Mouse (Mus musculus) embryonic facial prominence, embryonic 15.5 days (tissue): ENCODE data around the gene Vps11. TPM values are rescaled to one million over a fixed set of nuclear protein-coding genes. Genes with fewer than 3 reads are reported as not detected.
"Not testable (repeated sequence)": the region's sequence is repeated elsewhere in the genome, so short reads cannot be mapped to it uniquely, and the experiment has no call there.

Experiments used
- ATAC-seq: fragments of 200-750 bp; cut with Nextera tagmentation; 2 replicates; pipeline ENCODE4 v1.8.0; 2017; ENCODE audit warnings: low read depth, moderate TSS enrichment; ENCODE audit not compliant: insufficient number of reproducible peaks, low FRiP score, low TSS enrichment
- H3K27ac ChIP-seq: fragments of 300-500 bp; sonication (generic); replicated peaks from 2 replicates; pipeline ENCODE4 v1.5.1; 2015; ENCODE audit warnings: mild to moderate bottlenecking, inconsistent platforms
- H3K27me3 ChIP-seq: fragments of 300-500 bp; sonication (generic); 2 replicates; pipeline ENCODE4 v1.6.1; 2015; ENCODE audit warnings: inconsistent platforms
- H3K36me3 ChIP-seq: fragments of 300-500 bp; sonication (generic); 2 replicates; pipeline ENCODE4 v1.6.1; 2015; ENCODE audit warnings: mild to moderate bottlenecking, inconsistent platforms
- H3K4me1 ChIP-seq: fragments of 300-500 bp; sonication (generic); 2 replicates; pipeline ENCODE4 v1.6.1; 2015; ENCODE audit warnings: inconsistent platforms
- H3K4me2 ChIP-seq: fragments of 300-500 bp; sonication (generic); replicated peaks from 2 replicates; pipeline ENCODE4 v1.6.1; 2015; ENCODE audit warnings: mild to moderate bottlenecking, inconsistent platforms
- H3K4me3 ChIP-seq: fragments of 300-500 bp; sonication (generic); replicated peaks from 2 replicates; pipeline ENCODE4 v1.5.1; 2015; ENCODE audit warnings: mild to moderate bottlenecking, inconsistent platforms
- H3K9ac ChIP-seq: fragments of 300-500 bp; sonication (generic); 2 replicates; pipeline ENCODE4 v1.6.1; 2015; ENCODE audit warnings: inconsistent platforms
- H3K9me3 ChIP-seq: fragments of 300-500 bp; sonication (generic); replicated peaks from 2 replicates; pipeline ENCODE4 v1.6.1; 2016; ENCODE audit warnings: inconsistent platforms
- WGBS: fragments of 180-500 bp; shearing (Covaris S2); methylation state at CpG from one replicate; pipeline ENCODE4 v1.1.7; 2015; 5-methylcytosine and 5-hydroxymethylcytosine counted together
- polyA plus RNA-seq: library from polyadenylated mRNA; unstranded; fragments of >200 nt; fragmentation: Nextera tagmentation; extraction: Ambion mirVana; gene quantifications from 2 replicates; pipeline ENCODE4 v1.2.1, GENCODE M21; 2015

The Vps11 gene
- polyA plus RNA-seq, 1 experiment from 2014 or later = 30.3 TPM

DNA sequence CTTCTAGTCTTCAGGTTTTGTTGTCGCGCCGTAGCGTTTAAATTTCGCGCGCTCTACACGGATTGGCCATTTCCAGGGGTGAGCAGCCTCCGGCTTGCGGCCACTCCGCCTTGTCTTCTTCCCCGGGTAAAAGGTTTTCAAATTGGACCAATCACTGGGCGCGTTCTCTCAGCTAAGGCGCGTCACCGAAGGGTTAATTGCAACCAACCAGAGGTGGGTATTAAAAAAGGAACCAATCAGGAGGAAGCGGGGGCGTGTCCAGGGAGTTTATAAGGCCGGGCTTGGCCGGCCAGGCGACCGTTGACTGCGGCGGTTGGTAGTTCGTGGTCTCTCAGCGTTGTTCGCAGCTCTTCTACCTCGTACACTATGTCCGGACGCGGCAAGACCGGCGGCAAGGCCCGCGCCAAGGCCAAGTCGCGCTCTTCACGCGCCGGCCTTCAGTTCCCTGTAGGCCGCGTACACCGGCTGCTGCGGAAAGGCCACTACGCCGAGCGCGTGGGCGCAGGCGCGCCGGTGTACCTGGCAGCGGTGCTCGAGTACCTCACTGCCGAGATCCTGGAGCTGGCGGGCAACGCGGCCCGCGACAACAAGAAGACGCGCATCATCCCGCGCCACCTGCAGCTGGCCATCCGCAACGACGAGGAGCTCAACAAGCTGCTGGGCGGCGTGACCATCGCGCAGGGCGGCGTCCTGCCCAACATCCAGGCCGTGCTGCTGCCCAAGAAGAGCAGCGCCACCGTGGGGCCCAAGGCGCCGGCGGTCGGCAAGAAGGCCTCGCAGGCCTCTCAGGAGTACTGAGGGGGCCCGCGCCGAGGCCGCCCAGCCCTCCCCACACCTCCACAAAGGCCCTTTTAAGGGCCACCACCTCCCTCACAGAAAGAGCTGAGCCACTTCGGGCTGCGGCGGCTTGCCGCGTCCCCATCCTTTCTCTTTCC lies 26.8 kb downstream of the Vps11 start, which contains the start of gene H2afx:
Gene H2afx, plus strand, starts transcription at position 299 of the 935 bp plus-strand sequence.
- Histone ChIP-seq H3K27ac (peak within 1 kb of the TSS; percentile 96), H3K9me3 (no peaks in the 10 kb centered on the region), H3K27me3 (no peaks in the 10 kb centered on the region), H3K4me1 (peaks cover 25% of the 10 kb centered on the region), H3K36me3 (peaks cover 64% of the 10 kb centered on the region), H3K4me2 (peak within 1 kb of the TSS; percentile 76), H3K9ac (peak within 1 kb of the TSS; percentile 79), H3K4me3 (peak within 1 kb of the TSS; percentile 72)
- WGBS = under 1% methylated on average over 91 of the region's 91 CpGs
- ATAC-seq = peak; percentile 95

DNA sequence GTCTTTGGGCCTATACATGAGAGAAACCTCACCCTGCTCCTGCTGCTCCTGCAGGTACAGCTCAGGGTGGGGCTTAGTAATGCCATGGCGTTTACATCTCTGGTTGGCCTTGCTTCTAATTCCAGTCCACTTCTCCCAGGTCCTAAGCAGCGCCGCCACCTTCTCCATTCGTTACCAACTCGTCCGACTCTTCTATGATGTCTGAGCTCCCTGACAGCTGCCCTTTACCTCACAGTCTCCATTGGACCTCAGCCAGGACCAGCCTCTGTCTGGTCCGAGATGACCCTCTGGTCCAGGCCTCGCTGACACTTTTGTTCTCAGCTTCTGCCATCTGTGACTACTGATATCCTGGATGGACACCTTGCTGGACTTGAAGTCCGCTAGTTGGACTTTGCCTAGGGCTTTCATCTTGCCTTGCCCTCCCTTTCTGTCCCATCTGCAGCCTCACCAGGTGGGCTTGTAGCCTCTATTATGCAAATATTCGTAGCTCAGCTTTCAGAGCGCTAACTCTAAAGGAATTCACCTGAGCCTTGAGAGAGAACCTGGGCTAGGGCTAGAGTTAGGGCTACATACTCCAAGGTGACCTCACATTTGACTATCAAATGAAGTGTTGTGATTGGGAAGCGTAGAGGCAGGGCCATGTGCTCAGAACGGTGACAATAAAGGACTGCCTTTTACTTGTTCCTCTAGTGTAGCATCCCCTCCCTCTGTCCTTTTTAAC lies 28.4 kb downstream of the Vps11 start:
- WGBS = 95% methylated on average over 13 of the region's 13 CpGs

DNA sequence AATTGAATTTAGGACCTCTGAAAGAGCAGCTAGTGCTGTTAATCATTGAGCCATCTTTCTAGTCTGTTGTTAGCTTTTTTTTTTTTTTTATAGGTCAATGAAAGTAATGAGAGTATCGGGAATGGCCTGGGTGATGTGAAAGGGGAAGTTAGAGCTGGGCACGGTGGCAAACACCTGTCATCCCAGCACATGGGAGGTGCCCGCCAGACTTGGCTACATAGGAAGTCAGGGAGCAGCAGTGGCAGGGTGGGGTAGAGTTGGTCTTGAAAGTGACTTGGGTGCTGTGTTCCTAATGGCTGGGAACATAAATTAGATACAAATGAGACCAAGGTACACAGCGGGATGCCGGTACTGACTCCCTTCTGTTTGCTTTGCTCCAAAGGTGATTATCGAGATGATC lies 30.7 kb downstream of the Vps11 start:
- Histone ChIP-seq H3K4me1 (peaks cover 18% of the 10 kb centered on the region), H3K27ac (no peak overlapping the region), H3K4me2 (no peak overlapping the region), H3K9ac (no peak overlapping the region), H3K4me3 (no peak overlapping the region), H3K27me3 (no peaks in the 10 kb centered on the region), H3K36me3 (peaks cover 48% of the 10 kb centered on the region), H3K9me3 (no peaks in the 10 kb centered on the region)
- ATAC-seq = no peak
- 92% methylated on average over 6 of the region's 6 CpGs for WGBS

More for the DNA sequence above, 28.4 kb downstream of the Vps11 start:
- no peak for ATAC-seq
- H3K27ac ChIP-seq = no peak overlapping the region
- peaks cover 61% of the 10 kb centered on the region for H3K36me3 ChIP-seq
- H3K27me3 ChIP-seq = no peaks in the 10 kb centered on the region
- no peaks in the 10 kb centered on the region for H3K9me3 ChIP-seq
- H3K4me1 ChIP-seq = peaks cover 25% of the 10 kb centered on the region
- no peak overlapping the region for H3K4me3 ChIP-seq
- H3K9ac ChIP-seq = no peak overlapping the region
- H3K4me2 ChIP-seq = no peak overlapping the region

DNA sequence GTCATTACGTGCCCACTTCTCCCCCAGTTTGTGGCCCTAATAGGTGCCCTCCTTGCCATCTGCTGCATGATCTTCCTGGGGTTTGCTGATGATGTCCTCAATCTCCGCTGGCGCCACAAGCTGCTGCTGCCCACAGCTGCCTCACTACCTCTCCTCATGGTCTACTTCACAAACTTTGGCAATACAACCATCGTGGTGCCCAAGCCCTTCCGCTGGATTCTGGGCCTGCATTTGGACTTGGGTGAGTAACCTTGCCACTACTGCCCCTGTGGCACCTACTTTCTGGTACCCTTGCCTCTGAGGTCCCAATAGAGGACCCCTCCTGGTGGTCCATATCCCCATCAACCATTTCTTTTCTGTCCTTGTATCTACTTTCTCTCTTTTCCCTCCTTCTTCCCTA lies 33.5 kb downstream of the Vps11 start:
- Histone ChIP-seq H3K36me3 (peaks cover 35% of the 10 kb centered on the region), H3K9me3 (no peaks in the 10 kb centered on the region), H3K9ac (no peak overlapping the region), H3K27me3 (no peaks in the 10 kb centered on the region), H3K4me2 (peak overlapping the region; percentile 73), H3K27ac (0 out of 2 replicates have a peak overlapping the region, but pooled peaks have one; percentile 94), H3K4me3 (peak overlapping the region; percentile 80), H3K4me1 (peaks cover 13% of the 10 kb centered on the region)
- ATAC-seq = no peak
- WGBS = 91% methylated on average over 5 of the region's 5 CpGs

DNA sequence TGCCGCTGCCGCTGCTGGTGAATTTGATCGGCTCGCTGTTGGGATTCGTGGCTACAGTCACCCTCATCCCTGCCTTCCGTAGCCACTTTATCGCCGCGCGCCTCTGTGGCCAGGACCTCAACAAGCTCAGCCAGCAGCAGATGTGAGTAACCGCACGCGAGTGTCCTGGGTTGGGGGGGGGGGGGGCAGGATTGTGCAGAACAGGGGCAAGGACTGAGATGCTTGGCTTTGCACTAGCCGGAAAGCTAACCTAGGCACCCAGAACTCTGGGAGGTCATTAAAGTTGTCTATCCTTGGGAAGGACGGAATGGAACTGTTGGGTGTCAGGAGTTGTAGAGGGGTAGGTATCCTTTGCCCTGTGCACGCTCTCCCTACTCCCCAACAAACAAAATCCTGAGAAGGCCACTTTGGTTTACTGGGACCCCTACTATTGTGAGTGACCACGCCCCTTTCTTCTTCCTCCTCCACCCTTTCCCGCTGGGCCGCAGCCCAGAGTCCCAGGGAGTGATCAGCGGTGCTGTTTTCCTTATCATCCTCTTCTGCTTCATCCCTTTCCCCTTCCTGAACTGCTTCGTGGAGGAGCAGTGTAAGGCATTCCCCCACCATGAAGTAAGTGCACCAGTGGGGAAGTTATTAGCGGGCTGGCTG lies 34.3 kb downstream of the Vps11 start:
- Histone ChIP-seq H3K27ac (peak overlapping the region; percentile 94), H3K27me3 (no peaks in the 10 kb centered on the region), H3K4me1 (peaks cover 13% of the 10 kb centered on the region), H3K4me2 (peak overlapping the region; percentile 73), H3K9me3 (no peaks in the 10 kb centered on the region), H3K9ac (peak overlapping the region; percentile 76), H3K36me3 (peaks cover 29% of the 10 kb centered on the region), H3K4me3 (peak overlapping the region; percentile 80)
- peak; percentile 53 for ATAC-seq
- WGBS = under 1% methylated on average over 22 of the region's 22 CpGs

DNA sequence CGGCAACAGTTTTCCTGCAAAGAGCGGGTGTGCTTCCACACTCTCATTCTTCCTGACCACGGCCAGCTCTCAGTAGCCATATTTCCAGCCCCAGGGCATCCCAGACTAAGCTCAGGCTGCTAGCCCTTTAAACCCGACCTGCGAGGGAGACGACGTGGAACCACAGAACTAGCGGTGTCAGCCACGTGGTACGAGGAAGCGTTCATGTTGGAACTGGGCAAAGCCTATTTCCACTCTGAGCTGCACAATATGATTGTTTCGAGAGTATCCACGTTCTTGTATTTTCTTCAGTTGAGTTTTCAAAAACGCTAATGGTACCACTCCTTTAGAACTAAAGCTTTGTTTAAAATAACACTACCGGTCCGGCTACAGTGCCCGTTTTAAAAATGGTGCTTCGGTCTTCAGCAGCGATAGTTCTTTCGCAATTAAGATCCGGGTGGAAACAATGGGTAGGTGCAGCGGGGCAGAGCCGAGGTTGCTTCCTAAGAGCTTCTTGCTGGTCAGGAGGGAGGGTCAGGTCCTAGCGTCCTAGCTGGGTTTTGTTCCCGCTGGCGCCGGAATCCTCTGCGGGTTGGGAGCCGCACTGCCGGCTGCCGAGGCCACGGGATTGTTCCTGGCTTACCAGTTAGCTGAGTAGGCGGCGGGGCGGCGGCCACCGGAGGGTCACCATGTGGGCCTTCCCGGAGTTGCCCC lies 35.0 kb downstream of the Vps11 start:
- no peaks in the 10 kb centered on the region for H3K27me3 ChIP-seq
- peak; percentile 88 for ATAC-seq
- H3K27ac ChIP-seq = peak overlapping the region; percentile 94
- peak overlapping the region; percentile 80 for H3K4me3 ChIP-seq
- peaks cover 23% of the 10 kb centered on the region for H3K36me3 ChIP-seq
- H3K9ac ChIP-seq = peak overlapping the region; percentile 76
- peaks cover 13% of the 10 kb centered on the region for H3K4me1 ChIP-seq
- H3K9me3 ChIP-seq = no peaks in the 10 kb centered on the region
- peak overlapping the region; percentile 73 for H3K4me2 ChIP-seq
- WGBS = under 1% methylated on average over 38 of the region's 38 CpGs

DNA sequence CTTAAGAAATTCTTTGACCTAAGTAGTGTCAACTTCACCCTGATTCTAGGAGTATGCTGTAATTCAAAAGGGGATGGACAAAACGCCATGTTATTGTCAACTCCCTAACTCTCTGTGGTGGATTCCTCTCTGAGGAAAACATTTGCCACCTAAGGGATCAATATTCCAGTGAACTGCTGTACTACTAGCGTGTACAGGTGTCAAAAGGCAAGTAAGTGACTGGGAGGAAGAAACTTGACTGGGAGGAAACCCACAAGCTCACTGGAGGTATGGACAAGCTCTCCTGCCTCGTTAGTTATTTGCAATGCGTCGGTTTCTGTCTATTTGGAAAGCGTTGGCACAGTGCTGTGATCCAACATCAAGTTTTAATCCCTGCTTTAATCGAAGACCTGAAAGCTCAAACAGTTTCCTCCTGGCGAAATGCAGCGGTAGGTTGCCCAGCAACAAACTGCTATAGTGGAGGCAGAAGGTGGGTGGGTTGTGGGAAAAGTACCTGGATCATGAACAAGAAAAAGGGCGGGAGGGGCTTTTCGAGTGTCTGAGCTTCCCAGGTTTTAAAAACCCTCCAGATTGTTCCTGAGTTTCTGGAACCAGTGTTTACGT lies 35.6 kb downstream of the Vps11 start, which contains the start of gene Dpagt1:
Gene Dpagt1, plus strand, starts transcription at position 252 of the 603 bp plus-strand sequence.
- H3K36me3 ChIP-seq = peaks cover 16% of the 10 kb centered on the region
- peak; percentile 27; the same call in 1 of the 2 replicates for ATAC-seq
- no peaks in the 10 kb centered on the region for H3K9me3 ChIP-seq
- 2% methylated on average over 12 of the region's 12 CpGs for WGBS
- H3K4me1 ChIP-seq = peaks cover 16% of the 10 kb centered on the region
- H3K4me3 ChIP-seq = peak within 1 kb of the TSS; percentile 80
- H3K27me3 ChIP-seq = no peaks in the 10 kb centered on the region
- H3K4me2 ChIP-seq = peak within 1 kb of the TSS; percentile 73
- H3K27ac ChIP-seq = peak within 1 kb of the TSS; percentile 94
- peak within 1 kb of the TSS; percentile 76 for H3K9ac ChIP-seq

DNA sequence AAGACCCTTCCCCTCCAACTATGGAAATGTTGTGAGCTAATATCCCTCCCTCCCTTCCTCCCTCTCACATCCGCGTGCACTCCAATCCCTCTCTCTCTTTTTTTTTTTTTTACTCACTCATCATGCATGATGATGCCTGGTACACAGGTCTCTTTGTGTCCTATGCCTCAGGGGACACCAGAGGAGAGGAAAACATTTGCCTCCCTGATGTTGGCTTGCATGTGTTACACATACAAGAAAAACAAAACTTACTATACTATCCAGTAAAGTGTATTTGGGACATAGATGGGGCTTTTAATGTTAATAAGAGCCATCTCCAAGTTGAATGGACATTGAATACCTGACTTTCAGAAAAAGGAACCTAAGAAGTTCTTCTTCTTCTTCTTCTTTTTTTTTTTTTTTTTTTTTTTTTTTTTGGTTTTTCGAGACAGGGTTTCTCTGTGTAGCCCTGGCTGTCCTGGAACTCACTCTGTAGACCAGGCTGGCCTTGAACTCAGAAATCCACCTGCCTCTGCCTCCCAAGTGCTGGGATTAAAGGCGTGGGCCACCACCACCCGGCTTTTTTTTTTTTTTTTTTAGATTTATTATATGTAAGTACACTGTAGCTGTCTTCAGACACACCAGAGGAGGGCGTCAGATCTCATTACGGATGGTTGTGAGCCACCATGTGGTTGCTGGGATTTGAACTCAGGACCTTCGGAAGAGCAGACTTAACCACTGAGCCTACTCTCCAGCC lies 36.3 kb downstream of the Vps11 start:
- H3K36me3 ChIP-seq, ATAC-seq, H3K9ac ChIP-seq, H3K9me3 ChIP-seq, H3K27me3 ChIP-seq: not testable (repeated sequence)
- peak overlapping the region; percentile 73 for H3K4me2 ChIP-seq
- peaks cover 21% of the 10 kb centered on the region for H3K4me1 ChIP-seq
- 62% methylated on average over 7 of the region's 8 CpGs for WGBS
- 0 out of 2 replicates have a peak overlapping the region, but pooled peaks have one; percentile 80 for H3K4me3 ChIP-seq
- peak overlapping the region; percentile 94 for H3K27ac ChIP-seq

DNA sequence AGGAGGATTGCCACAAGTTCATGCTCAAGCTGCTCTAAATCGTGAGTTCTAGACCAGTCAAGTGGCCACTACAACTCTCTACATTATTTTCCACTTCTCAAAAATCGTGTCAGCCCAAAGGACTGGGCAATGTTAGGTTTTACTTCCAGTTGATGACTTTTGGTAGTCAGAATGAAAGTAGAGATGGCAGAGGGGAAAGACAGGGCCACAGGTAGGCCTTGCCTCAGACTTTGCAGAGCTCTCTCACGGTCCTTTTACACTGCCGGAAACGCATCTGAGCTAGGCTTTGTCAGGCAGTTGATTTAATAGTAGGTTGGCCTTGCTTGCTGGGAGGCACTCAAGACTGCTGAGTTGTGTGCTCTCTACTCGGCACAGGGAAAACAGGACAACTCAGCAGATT lies 37.3 kb downstream of the Vps11 start:
- Histone ChIP-seq H3K27me3 (no peaks in the 10 kb centered on the region), H3K9me3 (no peaks in the 10 kb centered on the region), H3K4me1 (peaks cover 25% of the 10 kb centered on the region), H3K36me3 (peaks cover 5% of the 10 kb centered on the region), H3K9ac (no peak overlapping the region), H3K4me2 (no peak overlapping the region), H3K4me3 (no peak overlapping the region), H3K27ac (no peak overlapping the region)
- ATAC-seq = no peak
- WGBS = 81% methylated on average over 6 of the region's 6 CpGs

DNA sequence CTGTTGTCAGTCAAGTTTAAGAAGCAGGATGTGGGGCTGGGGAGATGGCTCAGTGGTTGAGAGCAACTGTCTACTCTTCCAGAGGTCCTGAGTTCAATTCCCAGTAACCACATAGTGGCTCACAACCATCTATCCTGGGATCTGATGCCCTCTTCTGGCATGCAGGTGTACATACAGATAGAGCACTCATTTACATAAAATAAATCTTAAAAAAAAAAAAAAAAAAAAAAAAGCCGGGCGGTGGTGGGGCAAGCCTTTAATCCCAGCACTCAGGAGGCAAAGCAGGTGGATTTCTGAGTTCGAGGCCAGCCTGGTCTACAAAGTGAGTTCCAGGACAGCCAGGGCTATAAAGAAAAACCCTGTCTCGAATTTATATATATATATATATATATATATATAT lies 37.8 kb downstream of the Vps11 start:
- H3K4me1 ChIP-seq = peaks cover 30% of the 10 kb centered on the region
- not testable (repeated sequence) for H3K9ac ChIP-seq, H3K27me3 ChIP-seq, H3K4me2 ChIP-seq, H3K36me3 ChIP-seq, ATAC-seq, H3K4me3 ChIP-seq, H3K27ac ChIP-seq, H3K9me3 ChIP-seq
- WGBS = 73% methylated on average over 2 of the region's 4 CpGs
